Mouse (Mus musculus) hindlimb bud, embryonic 11.5 days (tissue): ENCODE measurements around the gene Rasgrf2.
"Not testable (repeated sequence)": the region's sequence is repeated elsewhere in the genome, so short reads cannot be mapped to it uniquely, and the experiment has no call there.

Experiments used
- DNase-seq: peaks from one replicate; pipeline ENCODE4 v3.0.0-alpha.2; 2012; ENCODE audit warnings: low read depth, low spot score; ENCODE audit errors: extremely low spot score

Rasgrf2 gene

DNA sequence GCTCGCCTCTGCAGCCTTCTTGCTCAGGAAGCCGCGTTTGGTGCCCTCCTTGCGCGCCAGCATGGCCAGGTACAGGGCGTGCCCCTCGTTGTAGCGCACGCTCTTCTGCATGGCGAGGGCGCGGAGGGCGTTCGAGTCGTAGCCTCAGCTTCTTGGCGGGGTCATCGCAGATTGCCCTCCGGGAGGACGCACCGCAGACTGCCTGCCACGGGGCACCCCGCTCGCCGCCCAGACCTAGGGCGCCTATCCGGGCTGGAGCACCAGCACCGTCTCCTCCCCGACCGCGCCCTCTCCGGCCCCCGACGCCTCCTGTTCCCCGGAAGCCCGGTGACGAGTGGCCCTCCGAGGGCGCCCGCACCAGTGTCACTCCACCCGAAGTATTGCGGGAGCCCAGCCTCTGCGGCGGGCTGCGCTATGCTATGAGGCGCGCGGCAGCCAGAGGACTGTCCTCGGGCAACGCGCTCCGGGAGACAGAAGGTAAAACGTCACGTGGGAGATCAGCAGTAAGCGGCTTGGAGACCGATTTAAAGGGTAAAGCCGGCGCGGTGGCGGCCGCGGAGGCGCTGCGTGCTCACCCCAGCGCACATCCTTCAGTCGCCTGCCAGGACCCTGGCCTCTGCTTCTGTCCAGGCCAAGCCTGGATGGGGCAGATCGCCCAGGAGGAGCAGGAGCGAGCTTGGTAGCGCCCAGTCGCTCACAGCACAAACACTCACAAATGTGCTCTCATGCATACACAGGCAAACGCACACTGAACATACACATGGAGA lies at the start of gene Rasgrf2:
Gene Rasgrf2, minus strand, starts transcription at position 273 of the 767 bp plus-strand sequence.
- no peak for DNase-seq

DNA sequence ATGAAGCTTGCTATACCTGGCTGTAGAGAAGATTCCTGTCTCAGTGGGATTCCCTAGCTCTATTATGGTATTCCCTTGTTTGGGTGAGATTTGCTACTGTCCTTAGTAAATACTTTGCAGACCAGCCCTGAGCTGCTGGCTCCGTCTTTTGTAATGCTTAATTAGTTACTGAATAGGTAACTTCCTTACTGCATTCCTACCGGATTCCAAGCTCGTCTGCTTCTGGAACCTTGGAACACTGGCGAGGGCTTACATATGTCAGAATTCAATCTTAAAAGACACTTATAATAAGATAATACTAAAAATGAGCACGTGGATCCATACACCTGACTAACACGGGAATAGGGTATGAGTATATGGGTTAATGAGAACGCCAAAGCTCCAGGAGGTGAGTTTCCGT lies 41.2 kb upstream of the Rasgrf2 start:
- not testable (repeated sequence) for DNase-seq

DNA sequence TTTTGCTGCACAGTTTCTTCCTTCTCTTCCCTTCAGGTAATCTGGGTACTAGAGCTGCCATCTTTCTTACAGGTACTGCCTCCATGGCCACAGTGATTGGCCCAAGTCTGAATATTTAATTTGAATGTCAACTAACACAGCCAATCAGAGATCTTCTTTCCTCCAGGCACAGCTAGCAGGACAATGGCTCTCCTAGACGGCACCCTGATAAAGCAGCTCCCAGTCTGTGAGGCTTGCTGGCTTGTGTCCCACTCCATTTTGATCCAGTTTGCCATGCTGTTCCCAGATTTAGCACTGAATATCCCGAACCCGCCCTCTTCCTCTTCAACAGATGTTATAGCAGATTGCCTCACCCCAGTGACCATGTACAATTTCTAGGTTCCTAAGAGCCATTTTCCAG lies 19.1 kb upstream of the Rasgrf2 start:
- no peak for DNase-seq

DNA sequence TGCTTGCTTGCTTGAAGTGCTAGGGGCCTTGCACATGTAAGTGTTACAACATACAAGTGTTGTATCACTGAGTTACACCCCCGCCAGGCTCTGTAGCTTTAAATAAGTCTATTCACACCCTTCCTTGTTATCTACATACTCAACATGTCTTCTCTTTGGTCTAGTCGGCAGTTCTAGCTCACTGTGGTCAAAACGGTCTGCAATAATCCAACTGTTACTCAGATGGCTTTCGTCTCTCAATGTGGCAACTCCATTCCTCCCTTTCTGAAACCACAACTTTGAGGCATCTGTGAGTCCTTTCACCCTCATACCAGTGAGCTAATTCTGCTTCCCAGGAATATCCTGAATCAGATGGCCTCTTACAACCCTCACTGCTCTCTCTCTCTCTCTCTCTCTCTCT lies 17.4 kb upstream of the Rasgrf2 start:
- DNase-seq, result no peak

DNA sequence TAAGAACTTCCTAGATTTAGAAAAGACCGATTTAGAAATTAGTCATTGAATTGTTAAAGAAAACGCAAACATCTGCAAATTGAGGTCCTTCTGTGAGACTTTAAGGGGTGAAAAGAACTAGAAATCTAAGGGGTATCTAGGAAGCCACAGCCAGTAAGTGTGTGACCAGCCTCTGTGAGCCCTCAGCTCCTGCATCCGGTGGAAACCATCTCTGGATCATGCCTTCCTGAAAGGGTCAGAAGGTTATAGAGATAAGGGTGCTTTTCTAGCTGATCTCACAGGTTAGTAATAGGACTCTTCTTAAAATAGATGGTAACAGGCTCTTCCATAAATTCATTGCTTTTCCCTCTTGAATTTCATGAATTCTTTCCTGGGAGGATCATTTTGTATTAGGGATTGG lies 3.3 kb upstream of the Rasgrf2 start:
- DNase-seq, result no peak

DNA sequence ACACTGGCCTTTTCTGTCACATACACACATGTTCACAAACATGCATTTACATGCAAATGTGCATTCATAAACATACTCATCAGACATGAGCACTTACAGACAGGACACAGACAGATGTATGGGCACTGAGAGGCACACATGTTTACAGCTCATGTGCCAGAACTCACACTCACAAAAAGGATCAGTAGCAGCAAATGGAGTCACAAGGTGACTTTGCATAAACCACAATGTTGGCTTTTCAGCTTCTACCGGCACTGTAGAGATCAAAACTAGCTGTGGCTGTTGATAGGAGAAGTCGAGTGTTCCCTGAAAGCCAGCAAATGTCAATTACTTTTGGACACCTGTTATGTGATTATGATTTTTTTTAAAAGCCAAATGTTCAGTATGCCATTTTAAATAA lies 1.1 kb upstream of the Rasgrf2 start:
- no peak for DNase-seq

DNA sequence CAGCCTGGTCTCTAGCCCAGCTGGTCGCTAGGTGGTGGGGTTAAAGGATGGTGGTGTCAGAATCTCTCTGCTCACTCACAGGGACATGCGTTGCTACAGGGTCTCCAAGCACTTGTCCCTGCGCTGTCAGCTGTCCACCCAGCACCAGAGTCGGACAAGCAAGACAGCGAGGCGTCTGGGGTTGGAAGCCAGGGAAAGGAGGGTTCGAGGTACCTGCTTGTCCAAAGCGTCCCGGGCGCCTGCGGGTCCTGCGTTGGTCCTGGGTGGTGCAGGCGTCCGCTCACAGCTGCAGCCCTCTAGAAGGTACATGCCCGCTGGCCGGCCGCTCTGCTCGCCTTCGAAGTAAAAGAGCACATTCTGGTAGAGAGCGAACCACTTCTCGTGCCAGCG lies 467 bp downstream of the Rasgrf2 start:
- no peak for DNase-seq

DNA sequence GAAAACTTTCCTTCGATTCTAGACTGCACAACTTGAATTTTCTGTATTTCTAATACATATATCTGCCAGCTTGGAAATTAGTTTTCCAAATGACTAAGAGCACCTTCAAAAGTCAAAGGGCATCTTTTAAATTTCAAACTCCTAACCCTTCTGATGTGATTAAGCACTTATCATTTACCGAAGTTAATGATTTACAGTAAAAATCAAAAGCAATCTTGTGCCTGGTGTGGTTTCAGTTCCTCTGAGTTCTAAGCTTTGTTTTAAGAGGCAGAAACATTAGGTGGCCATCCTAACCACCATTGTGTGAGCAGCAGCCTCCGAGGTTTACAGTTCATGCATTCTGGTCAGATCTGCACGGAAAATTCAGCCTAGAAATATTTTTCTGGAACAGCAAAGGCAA lies 1.6 kb downstream of the Rasgrf2 start:
- no peak for DNase-seq

DNA sequence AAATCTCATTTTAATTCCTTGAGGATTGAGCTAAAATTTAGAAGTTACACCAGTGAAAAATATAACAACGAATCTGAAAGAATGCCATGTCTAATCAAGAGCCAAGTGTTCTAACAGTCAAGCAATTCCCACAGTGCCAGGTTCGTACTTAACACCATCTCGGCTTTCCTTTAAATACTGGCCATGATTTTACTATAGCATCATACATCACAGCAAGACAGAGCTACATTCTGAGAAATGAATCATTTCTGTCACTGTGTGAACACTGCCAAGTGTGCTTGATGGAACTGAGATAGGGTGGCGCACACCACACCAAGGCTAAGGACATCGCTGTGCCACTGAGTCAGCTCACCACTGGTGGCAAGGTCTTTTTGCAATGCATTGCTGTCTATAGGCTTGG lies 5.6 kb downstream of the Rasgrf2 start:
- DNase-seq, result no peak

DNA sequence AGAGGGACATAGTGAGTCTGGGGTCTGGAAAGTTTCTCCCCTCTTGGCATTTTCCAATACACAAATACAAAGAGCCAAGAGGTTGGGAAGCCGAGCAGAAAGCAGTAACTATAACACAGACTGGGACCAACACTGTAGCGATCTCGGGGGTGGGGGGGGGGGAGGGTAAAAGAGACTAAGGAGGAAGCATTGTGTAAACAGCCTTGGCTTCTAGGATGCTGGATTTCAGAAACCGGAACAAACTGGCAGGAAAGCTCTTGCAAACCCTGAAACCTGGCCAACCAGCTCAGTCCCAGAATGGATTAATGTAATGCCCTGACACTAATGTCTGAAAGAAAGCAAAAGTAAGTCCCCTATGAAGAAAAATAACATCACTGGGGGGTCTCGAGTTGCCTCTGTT lies 11.8 kb downstream of the Rasgrf2 start:
- no peak for DNase-seq

DNA sequence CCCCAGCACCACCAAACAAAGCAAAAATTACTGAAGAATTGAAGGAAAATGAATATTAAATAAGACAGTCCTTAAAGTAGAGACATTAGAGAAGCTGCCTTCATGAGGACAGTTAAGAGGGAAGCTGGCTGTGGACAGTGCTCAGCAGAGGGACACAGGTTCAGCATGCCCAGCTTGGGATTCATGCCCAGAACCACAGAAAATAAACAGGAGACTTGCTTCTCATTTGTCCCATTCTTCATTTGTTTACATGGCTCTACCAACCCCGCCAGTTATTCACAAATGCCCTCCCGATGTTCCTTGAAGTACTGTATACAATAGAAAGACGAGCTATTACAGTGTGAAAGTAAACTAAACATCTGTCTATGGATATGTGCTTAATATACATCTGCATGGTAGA lies 17.4 kb downstream of the Rasgrf2 start:
- DNase-seq, result no peak

DNA sequence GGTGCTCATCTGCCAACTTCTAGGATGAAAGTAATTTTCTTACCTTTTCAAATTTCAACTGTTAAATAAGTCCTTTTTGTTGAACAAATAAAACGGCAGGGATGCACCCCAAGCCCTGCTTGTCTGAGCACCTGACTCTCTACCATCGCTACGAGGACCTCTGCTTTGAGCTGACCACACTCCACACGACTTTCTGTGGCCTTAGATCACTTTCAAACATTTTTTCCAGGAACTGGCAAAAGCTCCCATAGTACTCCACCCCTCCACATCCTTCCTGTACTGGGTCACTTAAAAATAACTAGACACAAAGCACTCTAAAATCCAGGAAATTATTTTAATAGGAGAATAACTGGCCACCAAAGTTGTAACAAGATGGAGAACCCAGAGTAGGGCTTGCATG lies 23.2 kb downstream of the Rasgrf2 start:
- no peak for DNase-seq

DNA sequence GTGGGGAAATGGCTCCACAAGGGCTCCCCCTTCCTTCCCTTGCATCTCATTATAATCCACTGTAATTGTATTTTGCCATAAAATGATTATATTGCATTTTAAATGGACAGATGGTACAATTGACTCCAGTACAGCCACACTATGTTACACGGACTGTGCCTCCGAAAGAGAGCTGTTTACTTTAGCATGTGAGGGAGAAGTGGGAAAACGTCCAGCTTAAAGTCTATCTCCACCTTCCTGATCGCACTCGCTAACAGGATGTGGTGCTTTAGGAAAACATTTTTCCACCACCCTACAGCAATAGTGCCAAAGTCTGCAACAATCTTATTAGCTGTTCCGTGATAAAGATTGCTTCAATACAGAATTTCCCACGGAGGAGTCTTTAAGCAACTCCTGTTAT lies 27.2 kb downstream of the Rasgrf2 start:
- DNase-seq, result no peak

DNA sequence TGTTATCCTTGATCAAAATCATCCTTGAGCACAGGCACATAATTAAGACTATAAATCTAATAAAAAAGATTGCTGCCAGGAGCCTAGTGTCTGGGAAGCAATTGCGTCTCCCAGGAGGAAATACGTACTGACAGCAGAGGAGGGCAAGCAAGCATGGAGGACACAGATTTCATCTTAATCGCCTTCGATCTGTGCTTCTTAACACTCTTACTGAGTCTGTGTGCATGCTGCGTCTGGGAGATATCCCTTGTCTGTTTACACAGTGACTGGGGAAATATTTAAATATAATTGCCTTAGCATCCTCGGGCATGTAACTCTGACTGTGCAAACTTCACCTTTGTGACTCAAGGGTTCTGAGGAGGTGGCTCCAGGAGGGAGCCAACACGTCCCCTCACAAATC lies 33.0 kb downstream of the Rasgrf2 start:
- DNase-seq, result no peak

DNA sequence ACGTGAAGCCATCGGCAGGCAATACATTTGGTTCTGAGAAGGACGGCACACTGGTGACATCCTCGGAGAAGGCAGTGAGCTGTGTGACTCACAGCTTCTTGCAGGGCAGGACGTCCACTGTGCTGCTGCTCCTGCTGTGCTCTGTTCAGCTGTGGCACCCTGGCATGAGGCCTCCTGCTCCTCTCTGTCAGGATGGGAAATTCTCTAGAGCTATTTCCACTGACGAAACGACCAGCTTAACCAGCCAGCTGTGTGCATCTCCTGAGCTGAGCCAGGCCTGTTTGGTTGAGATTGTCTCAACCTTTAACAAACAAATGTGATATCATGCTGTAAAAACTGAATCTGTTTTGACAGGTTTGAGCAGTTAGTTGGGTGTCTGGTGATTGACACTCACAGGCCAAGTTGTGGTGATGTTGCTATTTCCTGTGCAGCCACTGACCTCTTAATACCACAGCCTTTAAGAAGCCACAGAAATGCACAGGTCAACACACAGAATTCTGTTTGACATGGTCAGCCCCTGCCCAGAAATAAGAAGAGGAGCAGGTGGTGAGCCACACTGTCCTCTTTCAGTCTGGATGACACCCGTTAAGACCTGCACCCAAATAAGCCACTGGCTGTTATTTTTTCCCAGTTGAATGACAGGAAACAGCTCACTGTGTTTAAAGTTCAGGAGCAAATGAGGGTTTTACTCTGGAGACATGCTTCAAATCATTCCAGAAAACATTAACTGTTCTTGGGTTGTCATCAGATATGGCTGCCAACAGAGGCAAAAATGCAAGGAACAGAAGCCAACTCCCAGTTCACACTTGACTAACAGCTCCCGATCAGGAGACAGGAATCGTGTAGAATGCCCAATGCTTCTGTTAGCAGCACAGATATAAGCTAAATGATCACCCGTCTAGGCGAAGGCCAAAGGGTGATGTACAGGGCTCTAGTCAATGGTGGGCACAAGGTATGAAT lies 36.0 kb downstream of the Rasgrf2 start:
- DNase-seq, result no peak

DNA sequence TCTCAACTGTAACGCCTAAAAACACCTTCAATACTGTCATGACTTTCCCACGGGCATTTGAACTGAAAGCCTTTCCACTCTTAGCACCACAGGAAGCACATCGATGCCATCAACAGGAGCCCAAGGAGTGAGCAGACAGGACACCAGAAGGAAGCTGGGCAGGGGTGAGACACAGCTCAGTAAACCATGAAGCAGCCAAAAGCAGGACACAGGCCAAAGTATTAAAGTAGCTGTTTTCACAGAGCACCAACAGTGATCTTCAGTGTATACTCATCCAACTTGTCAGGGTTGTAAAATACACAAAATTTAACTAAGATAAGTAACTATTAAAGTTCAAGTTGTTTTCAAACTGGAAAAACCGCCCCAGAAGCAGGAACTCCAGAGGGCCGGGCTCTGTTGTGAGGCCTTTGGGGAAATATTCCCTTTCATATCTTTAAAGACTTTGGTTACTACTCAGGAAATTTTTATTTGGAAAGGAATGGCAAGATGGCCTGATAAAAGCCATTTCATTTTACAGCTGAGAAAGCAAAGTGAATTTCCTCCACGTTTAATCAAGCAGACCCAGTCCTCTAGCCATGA lies 37.7 kb downstream of the Rasgrf2 start:
- DNase-seq, result no peak

DNA sequence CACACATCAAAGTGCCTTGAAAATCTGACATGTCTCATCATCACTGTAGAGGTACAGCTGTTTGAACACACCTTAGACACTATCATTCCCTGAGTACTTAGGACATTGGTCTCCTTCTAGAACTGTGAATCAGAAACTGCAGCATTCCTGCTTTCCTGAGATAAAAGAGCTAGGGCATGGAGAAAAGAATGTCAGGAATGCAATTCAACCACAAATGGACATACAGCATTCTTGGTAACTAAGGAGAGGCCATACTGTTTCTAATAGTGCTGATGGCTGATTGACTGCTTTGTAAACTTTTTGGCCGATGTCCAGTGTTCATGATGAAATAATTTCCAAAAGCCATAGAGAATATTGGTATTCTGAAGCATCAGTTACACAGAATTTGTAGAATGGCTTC lies 58.3 kb downstream of the Rasgrf2 start:
- DNase-seq, result no peak

DNA sequence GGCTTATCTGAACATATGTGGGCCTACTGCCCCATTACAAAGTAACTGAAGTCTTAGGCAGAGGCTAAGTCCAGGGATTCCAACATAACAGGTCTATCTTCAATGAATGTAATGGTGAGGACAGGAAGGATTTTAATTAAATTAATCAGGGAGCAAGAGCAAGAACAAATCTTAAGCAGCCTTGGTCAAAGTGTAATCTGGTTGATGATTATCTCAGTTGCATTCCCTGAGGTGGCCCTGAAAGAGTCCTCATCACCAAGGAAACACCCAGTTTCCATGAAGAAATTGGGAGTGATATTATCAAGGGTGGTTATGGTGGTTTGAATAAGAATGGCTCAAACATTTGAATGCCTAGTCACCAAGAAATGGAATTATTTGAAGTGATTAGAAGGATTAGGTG lies 62.8 kb downstream of the Rasgrf2 start:
- no peak for DNase-seq

DNA sequence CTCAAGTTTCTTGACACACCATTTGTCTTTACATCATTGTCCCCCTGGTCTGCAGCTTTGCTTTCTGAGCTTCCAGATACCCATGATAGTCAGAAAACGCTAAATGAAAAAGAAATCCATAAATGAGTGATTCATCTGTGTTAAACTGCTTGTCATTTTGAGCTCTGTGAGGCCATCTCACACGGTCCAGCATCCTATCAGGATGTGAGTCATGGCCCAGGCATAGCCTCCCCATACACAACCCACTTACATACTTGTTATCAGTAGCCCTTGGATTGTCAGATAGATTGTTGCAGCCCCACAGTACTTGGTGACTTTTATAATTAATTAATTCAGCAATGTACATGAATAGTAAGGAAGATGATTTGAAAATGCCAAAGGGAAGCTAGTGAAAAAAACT lies 63.6 kb downstream of the Rasgrf2 start:
- no peak for DNase-seq

DNA sequence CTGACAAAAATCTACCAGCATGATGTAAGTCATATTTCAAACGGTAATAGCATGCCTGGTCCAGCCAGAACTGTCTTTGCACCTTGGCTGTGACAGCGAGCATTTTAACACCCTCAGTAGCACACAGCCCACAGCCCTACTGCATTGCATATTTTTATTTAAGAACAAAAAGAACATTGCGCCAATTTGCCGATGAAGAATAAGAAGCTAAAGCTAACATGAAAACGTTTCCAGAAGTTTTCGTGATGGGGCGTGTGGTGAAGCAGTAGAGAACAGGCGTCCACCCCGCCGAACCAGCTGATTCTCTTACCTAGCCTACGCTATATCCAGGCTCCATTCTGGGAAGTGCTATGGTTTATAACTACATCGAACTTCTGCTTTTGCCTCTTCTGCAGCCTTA lies 77.7 kb downstream of the Rasgrf2 start:
- DNase-seq, result no peak

DNA sequence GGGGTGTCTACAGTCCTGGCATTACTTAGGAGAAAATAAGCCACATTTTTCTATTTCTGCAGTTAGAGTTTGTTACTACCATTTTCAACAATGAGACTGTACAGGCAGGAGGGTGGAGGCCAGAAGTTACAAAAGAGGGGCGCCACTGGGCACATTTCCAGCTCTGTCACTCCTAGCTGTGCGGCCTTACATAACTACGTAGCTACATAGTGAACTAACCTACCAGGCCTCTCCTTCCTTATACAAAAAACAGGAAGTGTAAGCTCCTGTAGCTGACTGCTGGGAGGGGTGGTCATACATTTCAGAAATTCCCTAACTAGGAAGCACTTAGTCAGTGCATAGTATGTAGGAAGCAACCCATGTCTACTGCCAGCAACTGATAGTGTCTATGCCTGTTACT lies 78.5 kb downstream of the Rasgrf2 start:
- DNase-seq, result no peak

DNA sequence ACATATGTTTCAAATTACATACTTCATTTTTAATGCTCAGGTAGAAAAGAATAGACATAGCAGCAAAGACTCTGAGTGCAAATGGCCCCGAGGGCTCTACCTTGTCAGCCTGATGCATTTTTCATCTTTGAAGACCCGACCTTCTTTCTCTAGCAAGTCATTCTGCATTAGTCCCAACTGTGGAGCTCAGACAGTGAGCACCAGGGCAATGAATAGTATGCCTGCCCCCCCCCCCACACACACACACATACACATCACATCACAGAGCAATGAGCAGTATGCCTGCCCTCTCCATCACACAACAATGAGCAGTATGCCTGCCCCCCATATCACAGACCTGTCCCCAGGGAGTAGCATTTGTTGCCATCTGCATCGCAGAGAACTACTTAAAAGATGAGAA lies 80.2 kb downstream of the Rasgrf2 start:
- DNase-seq, result no peak
